Mouse (Mus musculus) hindlimb bud, embryonic 11.5 days (tissue): ENCODE data around the gene Mybbp1a.
"Not testable (repeated sequence)": the region's sequence is repeated elsewhere in the genome, so short reads cannot be mapped to it uniquely, and the experiment has no call there.

Experiments used
- DNase-seq: peaks from one replicate; pipeline ENCODE4 v3.0.0-alpha.2; 2012; ENCODE audit warnings: low read depth, low spot score; ENCODE audit errors: extremely low spot score

Gene Mybbp1a

GRCm38 (mm10) chr11:72440597-72440964 is 574 bp upstream of the Mybbp1a start:
- DNase-seq, result not testable (repeated sequence)

GRCm38 (mm10) chr11:72446311-72447105 is 5.4 kb downstream of the Mybbp1a start:
- no peak for DNase-seq

- no peak for DNase-seq
Observed at GRCm38 (mm10) chr11:72447475-72447874, 6.3 kb downstream of the Mybbp1a start.

- DNase-seq, result no peak
Observed at GRCm38 (mm10) chr11:72452140-72452665, 11.0 kb downstream of the Mybbp1a start.

GRCm38 (mm10) chr11:72453105-72453953 is 12.2 kb downstream of the Mybbp1a start:
- DNase-seq, result no peak

- DNase-seq, result no peak
Observed at GRCm38 (mm10) chr11:72455694-72456093, 14.5 kb downstream of the Mybbp1a start.

- no peak for DNase-seq
Observed at GRCm38 (mm10) chr11:72457995-72458496, 16.9 kb downstream of the Mybbp1a start.

GRCm38 (mm10) chr11:72458502-72458901 is 17.3 kb downstream of the Mybbp1a start:
- no peak for DNase-seq

GRCm38 (mm10) chr11:72461500-72461981 is 20.4 kb downstream of the Mybbp1a start:
- DNase-seq, result no peak

- DNase-seq, result no peak
Observed at GRCm38 (mm10) chr11:72464821-72465220, 23.7 kb downstream of the Mybbp1a start.

- no peak for DNase-seq
Observed at GRCm38 (mm10) chr11:72465978-72466693, 25.0 kb downstream of the Mybbp1a start.

- no peak for DNase-seq
Observed at GRCm38 (mm10) chr11:72466694-72467507, 25.7 kb downstream of the Mybbp1a start.

- DNase-seq, result no peak
Observed at GRCm38 (mm10) chr11:72468525-72468924, 27.4 kb downstream of the Mybbp1a start.

GRCm38 (mm10) chr11:72469217-72469616 is 28.1 kb downstream of the Mybbp1a start:
- no peak for DNase-seq

GRCm38 (mm10) chr11:72470004-72470403 is 28.8 kb downstream of the Mybbp1a start:
- DNase-seq, result no peak

- no peak for DNase-seq
Observed at GRCm38 (mm10) chr11:72471381-72471780, 30.2 kb downstream of the Mybbp1a start.

GRCm38 (mm10) chr11:72473540-72473939 is 32.4 kb downstream of the Mybbp1a start:
- no peak for DNase-seq

GRCm38 (mm10) chr11:72474926-72475325 is 33.8 kb downstream of the Mybbp1a start:
- DNase-seq, result no peak

GRCm38 (mm10) chr11:72475408-72475807 is 34.3 kb downstream of the Mybbp1a start:
- DNase-seq, result no peak

GRCm38 (mm10) chr11:72476074-72476625 is 35.0 kb downstream of the Mybbp1a start:
- no peak for DNase-seq
